Mouse (Mus musculus) left cerebral cortex, postnatal 4 days (tissue): ENCODE measurements around the gene Dyrk1b. TPM values are rescaled to one million over a fixed set of nuclear protein-coding genes. Genes with fewer than 3 reads are reported as not detected.

Experiments
- total RNA-seq, 2 experiments: library from RNA; stranded (reverse); gene quantifications; 2 replicates each; pipeline ENCODE4 v1.2.3; 2021

The Dyrk1b gene
- total RNA-seq, 2 experiments from 2014 or later = 27.9 TPM

Other genes starting within 250 kb of the Dyrk1b start
- 10 to 100 TPM; 27.8 to 28.5 TPM for gene Zfp780b, start 200.3 kb upstream of the Dyrk1b start, total RNA-seq
- 1 to 10 TPM; 8.7 to 8.9 TPM for gene Zfp850, start 165.4 kb upstream of the Dyrk1b start, total RNA-seq
- gene Psmc4, start 129.4 kb upstream of the Dyrk1b start, total RNA-seq = 100 to 1,000 TPM; 139 to 142 TPM
- under 1 TPM in 1 of 2 experiments, not detected in 1; 0.10 TPM for gene Fcgbp, start 108.2 kb upstream of the Dyrk1b start, total RNA-seq
- not detected for gene 9530053A07Rik, start 50.0 kb upstream of the Dyrk1b start, total RNA-seq
- 100 to 1,000 TPM; 113 to 121 TPM for gene Fbl, start 9.8 kb upstream of the Dyrk1b start, total RNA-seq
- gene Eid2, start 88.4 kb downstream of the Dyrk1b start, total RNA-seq = 10 to 100 TPM; 73.3 to 78.0 TPM
- 10 to 100 TPM; 44.2 to 46.9 TPM for gene Eid2b, start 98.3 kb downstream of the Dyrk1b start, total RNA-seq
- 1 to 10 TPM; 1.1 to 1.3 TPM for gene Selenov, start 111.7 kb downstream of the Dyrk1b start, total RNA-seq
- 1 to 10 TPM; 6.9 to 8.1 TPM for gene Dll3, start 122.8 kb downstream of the Dyrk1b start, total RNA-seq
- gene Timm50, start 132.6 kb downstream of the Dyrk1b start, total RNA-seq = 10 to 100 TPM; 59.7 to 66.7 TPM
- 100 to 1,000 TPM; 111 TPM for gene Supt5, start 159.3 kb downstream of the Dyrk1b start, total RNA-seq
- gene Rps16, start 171.2 kb downstream of the Dyrk1b start, total RNA-seq = 100 to 1,000 TPM; 913 to 959 TPM
- 10 to 100 TPM; 25.0 to 33.3 TPM for gene Plekhg2, start 193.1 kb downstream of the Dyrk1b start, total RNA-seq
- 1 to 10 TPM; 1.9 to 2.3 TPM for gene Zfp36, start 200.8 kb downstream of the Dyrk1b start, total RNA-seq
- gene Med29, start 213.2 kb downstream of the Dyrk1b start, total RNA-seq = 10 to 100 TPM; 18.6 to 19.7 TPM
- 10 to 100 TPM; 77.7 to 86.8 TPM for gene Paf1, start 213.5 kb downstream of the Dyrk1b start, total RNA-seq